Mouse (Mus musculus) mouse embryonic stem cell (cell line): Measurements from ENCODE around the gene Gm37596.
"Not testable (repeated sequence)": the region's sequence is repeated elsewhere in the genome, so short reads cannot be mapped to it uniquely, and the experiment has no call there.

Experiments
- in situ Hi-C, 2 experiments: fragments of 300-500 bp; cut with MboI; formaldehyde crosslinking; loops; 1 replicate in 1 of 2; 3 replicates in 1 of 2; pipeline ENCODE4 v1.14.3; 2019 to 2020; ENCODE audit warnings: low sequenced_read_pairs in 2 of 2, low pct_unique_long_range_greater_than_20kb in 1 of 2, mixed read lengths in 1 of 2; ENCODE audit not compliant: unreplicated experiment in 1 of 2

The Gm37596 gene

GRCm38 (mm10) chr3:93692970-93693369 is at the start of gene Gm37596:
TSS of gene Gm37596 (minus strand) at chr3:93693070.
- in situ Hi-C loops, result not testable (repeated sequence)

DNA sequence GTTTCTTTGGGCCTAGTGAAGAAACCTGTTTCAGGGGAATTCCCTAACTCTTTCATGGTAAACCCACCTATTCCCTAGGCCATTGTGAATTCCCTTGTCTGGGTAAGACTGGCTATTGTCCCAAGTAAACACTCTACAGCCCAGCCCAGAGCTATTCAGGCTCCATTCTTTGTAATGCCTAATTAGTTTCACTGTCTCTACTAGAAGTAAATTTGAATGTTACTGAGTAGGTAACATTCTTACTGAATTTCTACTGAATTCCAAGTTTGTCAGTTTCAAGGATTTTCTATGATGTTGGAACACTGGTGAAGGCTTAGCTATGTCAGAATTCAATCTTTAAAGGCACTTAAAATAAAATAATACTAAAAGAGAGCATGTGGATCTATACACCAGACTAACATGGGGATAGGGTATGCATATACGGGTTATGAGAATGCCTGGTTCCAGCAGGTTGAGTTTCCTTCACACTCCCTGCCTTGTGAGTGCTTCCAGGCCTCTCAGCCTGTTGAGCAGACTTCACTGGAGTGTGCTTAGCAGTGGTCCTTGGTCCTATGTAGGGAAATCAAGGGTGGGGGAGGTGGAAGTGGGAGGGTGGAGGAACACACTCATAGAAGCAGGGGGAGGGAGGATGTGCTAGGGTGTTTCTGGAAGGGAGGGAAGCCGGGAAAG is 16.2 kb upstream of the Gm37596 start:
- in situ Hi-C loops, result not testable (repeated sequence)

DNA sequence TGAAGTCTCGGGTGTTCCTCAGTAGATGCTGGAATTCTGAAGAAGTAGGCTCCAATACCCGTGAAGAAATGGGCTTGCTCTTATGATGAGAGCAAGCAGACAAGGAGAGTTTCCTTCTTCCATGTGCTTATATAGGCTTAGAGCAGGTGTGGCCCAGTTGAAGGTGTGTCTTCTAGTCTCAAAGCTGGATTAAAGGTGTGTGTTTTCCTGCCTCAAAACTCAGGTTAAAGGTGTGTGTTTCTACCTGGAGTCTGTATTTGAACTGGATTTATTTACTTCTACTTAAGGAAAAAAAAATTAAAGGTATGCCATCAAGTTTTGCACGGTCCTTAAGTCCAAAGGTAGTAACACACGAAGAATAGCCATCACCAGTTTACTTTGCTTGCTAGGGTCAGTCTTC is 16.7 kb downstream of the Gm37596 start, which contains the start of gene Tdpoz1:
TSS of gene Tdpoz1 (minus strand) at position 101 of the 400 bp plus-strand sequence.
- in situ Hi-C loops, result not testable (repeated sequence)

DNA sequence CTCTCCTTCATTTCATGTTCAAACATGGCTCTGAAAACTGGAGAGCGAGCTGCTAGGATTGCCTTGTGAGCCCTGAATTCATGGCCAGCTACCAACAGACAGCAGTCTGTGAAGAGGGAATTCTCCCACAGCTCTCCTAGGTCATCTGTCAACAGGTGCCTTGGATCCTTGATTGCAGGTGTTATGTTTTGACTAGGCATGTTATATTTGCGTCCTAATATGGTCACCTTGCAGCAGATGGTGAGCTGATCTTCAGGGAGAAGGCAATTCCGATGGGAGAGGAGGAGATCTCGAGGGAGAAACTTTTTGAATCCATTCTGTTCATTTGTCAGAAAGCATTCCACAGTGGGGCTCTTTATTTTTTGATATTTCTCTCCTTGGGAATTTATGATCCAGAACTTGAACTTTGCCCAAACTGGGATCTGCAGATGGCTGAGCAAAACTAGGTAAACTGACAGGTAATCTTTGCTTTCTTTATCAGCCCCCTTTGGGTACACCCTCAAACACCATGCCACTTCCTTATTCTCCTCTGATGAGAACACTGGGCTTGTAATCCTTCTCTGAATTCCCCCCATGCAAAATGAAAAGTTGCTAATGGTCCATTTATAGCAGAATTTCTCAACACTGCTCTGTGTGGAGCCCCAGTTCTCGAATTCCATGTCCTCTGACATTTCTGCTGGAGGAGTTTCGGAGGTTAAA is 21.9 kb downstream of the Gm37596 start:
- in situ Hi-C loops, result loop anchor here in 1 of 2 experiments (25.0 kb wide), 1 partner anchor 91 kb away; the partner anchor contains the start of gene Gm5773

DNA sequence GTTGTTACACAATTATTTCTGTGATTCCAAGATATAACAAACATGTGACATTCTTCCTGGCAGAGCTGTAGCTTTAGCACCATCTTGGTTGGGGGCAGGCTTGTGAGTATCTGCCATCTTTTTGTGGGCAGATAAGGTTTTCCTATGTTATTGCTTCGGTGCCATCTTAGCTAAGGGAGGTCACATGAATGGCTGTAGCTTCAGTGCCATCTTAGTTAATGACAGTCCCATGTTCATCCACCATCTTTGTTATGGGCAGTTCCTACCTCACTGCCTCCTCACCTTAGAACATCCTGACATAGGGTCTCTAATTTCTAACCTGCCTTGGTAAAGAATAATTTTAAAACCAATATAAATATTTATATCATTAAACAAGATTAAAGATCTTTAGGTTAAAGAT is 38.6 kb downstream of the Gm37596 start:
- in situ Hi-C loops, result loop anchor here in 1 of 2 experiments (25.0 kb wide), 1 partner anchor 108 kb away; the partner anchor contains the start of gene Gm5773

GRCm38 (mm10) chr3:93652586-93652985 is 40.3 kb downstream of the Gm37596 start, which contains the start of gene Tdpoz2:
TSS of gene Tdpoz2 (minus strand) at chr3:93652686.
- in situ Hi-C loops, result loop anchor here in 1 of 2 experiments (25.0 kb wide), 1 partner anchor 110 kb away; the partner anchor contains the start of gene Gm5773
